Mouse (Mus musculus) R1 (cell line): ENCODE results near the gene Myl6b.

Experiments used
- DNase-seq: peaks from one replicate; pipeline ENCODE4 v3.0.0-alpha.2; 2018; ENCODE audit warnings: low read depth, low spot score

The Myl6b gene

DNA sequence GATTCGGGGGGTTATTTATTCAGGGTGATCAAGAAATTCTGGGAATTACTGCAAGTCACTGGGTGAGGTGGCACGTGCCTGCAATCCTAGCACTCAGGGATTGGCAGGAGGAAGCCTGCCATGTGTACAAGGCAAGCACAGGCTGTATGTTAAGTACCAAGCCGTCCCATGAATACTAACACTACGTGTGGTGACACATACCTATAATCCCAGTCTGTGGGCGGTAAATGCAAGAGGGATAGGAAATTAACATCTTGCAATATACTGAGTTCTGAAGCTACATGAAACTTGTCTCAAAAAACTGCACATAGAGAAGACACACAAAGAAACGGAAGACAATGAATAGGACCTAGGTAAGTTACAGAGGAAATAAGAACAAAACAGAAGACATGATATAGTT is 47.5 kb downstream of the Myl6b start:
- DNase-seq, result no peak

DNA sequence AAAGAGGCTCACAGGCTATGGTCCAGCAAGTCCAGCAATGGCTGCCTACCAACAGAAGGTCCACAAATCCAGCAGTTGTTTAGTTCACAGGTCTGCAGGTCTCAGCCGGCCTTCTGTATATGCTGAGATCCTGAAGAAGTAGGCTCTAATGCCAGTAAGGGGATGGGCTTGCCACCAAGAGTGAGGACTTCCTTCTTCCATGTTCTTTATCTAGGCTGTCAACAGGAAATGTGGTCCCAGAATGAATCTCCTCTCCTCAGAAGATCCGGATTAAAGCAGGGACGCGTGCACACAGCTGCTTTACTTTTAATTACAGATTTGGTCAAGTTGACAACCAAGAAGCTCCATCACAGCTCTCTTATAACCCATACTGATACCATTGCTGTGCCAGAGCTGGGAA is 53.1 kb downstream of the Myl6b start:
- no peak for DNase-seq

DNA sequence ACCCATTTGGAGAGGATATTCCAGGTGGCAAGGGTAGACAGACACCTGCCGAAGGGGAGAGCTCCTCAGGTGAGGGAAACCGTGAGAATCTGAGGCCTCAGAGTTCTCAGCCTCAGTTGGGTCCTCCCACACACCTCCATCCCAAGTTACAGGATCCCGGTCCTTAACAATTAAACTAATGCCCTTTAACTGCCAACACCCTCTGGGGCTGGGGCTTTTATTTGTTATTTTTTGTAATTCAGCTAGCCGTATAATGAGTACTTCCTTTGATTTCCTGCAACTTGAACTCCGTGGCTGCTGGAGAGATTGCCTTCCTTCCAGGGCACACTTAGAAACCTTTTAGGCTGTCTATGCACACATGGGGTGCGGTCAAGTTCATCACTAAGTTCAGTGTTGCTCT is 54.1 kb downstream of the Myl6b start:
- no peak for DNase-seq
